Comparison of ENCODE assay signal across 8 mouse cellular contexts in the genomic region with DNA sequence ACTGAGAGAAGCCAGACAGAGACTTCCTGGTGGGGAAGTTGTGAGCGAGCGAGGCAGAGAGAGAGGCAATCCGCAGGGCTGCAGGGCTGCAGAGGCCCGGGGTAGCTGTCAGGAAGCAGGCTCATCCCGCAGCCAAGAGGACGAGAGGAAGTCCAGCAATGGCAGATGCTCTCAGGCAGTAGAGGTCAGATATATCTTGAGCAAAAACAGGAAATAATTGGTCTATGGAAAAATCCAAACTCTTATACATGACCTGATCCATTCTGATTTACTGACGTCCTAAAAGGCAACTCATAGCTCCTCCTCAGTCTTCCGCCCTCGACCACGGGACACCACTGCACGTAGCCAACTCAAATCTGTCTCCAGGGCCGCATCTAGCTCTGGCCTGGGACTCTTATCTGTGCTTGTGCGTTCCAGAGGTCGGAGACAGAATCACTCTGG. TPM values are rescaled to one million over a fixed set of nuclear protein-coding genes. Genes with fewer than 3 reads are reported as not detected.
DNase-seq lines count a peak whose midpoint lies in the region; ATAC-seq and TF ChIP-seq lines count a peak whose summit lies in the region.

No protein-coding gene starts in this region.

- peak overlapping the region; percentile 43; the same call in 1 of the 2 replicates for H3K27ac ChIP-seq in spleen, adult 2 months (ENCODE audit: insufficient read depth, low read length)
- H3K27ac ChIP-seq in heart, postnatal 0 days (ENCODE audit: low read depth): peak overlapping the region; percentile 60
- peak overlapping the region; percentile 79 for H3K27ac ChIP-seq in liver, adult 2 months (replicated peaks; ENCODE audit: insufficient read depth, low read depth, low read length)
- peak overlapping the region; percentile 58; the same call in 1 of the 2 replicates for H3K27ac ChIP-seq in stomach, postnatal 0 days (replicated peaks)

- H3K4me3 ChIP-seq in spleen, adult 2 months (ENCODE audit: extremely low read depth, insufficient read depth, insufficient read length): no peak overlapping the region
- no peak overlapping the region; the same call in 1 of the 2 replicates for H3K4me3 ChIP-seq in heart, postnatal 0 days (ENCODE audit: low read depth, low read length)
- no peak overlapping the region for H3K4me3 ChIP-seq in liver, adult 2 months (ENCODE audit: insufficient read depth, low read depth, low read length)
- H3K4me3 ChIP-seq in stomach, postnatal 0 days (ENCODE audit: low read depth, low read length): no peak overlapping the region

- no peak for TF ChIP-seq CTCF in spleen, adult 2 months (IDR thresholded peaks at IDR 0.05; ENCODE audit: extremely low read depth, insufficient read depth, insufficient read length, insufficient replicate concordance)
- TF ChIP-seq CTCF in heart, postnatal 0 days (IDR thresholded peaks at IDR 0.05; ENCODE audit: low read depth): no peak
- TF ChIP-seq CTCF in liver, adult 2 months (IDR thresholded peaks at IDR 0.05; ENCODE audit: low read depth, low read length): no peak
- TF ChIP-seq CTCF in stomach, postnatal 0 days (IDR thresholded peaks at IDR 0.05; ENCODE audit: low read depth): no peak

- no peak overlapping the region; the same call in 1 of the 2 replicates for H3K9ac ChIP-seq in heart, postnatal 0 days (replicated peaks; ENCODE audit: low read depth, low read length)
- H3K9ac ChIP-seq in liver, adult 2 months (ENCODE audit: low read depth, low read length): peak overlapping the region; percentile 34
- no peak overlapping the region for H3K9ac ChIP-seq in stomach, postnatal 0 days (ENCODE audit: low read length)

- H3K27me3 ChIP-seq in spleen, adult 2 months (ENCODE audit: control insufficient read depth, insufficient read depth, low read length): no peaks in the 10 kb centered on the region
- H3K27me3 ChIP-seq in heart, postnatal 0 days (ENCODE audit: control insufficient read depth, insufficient read depth, low read length): no peaks in the 10 kb centered on the region
- no peaks in the 10 kb centered on the region for H3K27me3 ChIP-seq in liver, adult 2 months (ENCODE audit: control insufficient read depth, insufficient read depth, low read length)
- no peaks in the 10 kb centered on the region for H3K27me3 ChIP-seq in stomach, postnatal 0 days (ENCODE audit: control insufficient read depth, insufficient read depth, low read length)

- WGBS in spleen, adult 2 months: 21% methylated on average over 14 of the region's 14 CpGs
- 6% methylated on average over 14 of the region's 14 CpGs for WGBS in heart, postnatal 0 days
- WGBS in liver, adult 2 months: 65% methylated on average over 14 of the region's 14 CpGs
- 45% methylated on average over 14 of the region's 14 CpGs for WGBS in stomach, postnatal 0 days

- peak overlapping the region; percentile 44 for H3K4me2 ChIP-seq in heart, postnatal 0 days (ENCODE audit: low read depth, low read length)
- H3K4me2 ChIP-seq in stomach, postnatal 0 days (replicated peaks; ENCODE audit: low read depth): no peak overlapping the region

- H3K79me2 ChIP-seq in liver, adult 2 months (ENCODE audit: control insufficient read depth, insufficient read depth, low read length): peaks cover 5% of the 10 kb centered on the region; the same call in 1 of the 2 replicates

- no peak for TF ChIP-seq EP300 in heart, postnatal 0 days (IDR thresholded peaks at IDR 0.05; ENCODE audit: low read depth)
- TF ChIP-seq EP300 in stomach, postnatal 0 days (optimal IDR thresholded peaks at IDR 0.05): no peak

- peaks cover 5% of the 10 kb centered on the region; the same call in 1 of the 2 replicates for H3K4me1 ChIP-seq in spleen, adult 2 months (ENCODE audit: control insufficient read depth, insufficient read depth, insufficient read length)
- H3K4me1 ChIP-seq in heart, postnatal 0 days (ENCODE audit: control insufficient read depth, insufficient read depth): peaks cover 18% of the 10 kb centered on the region
- H3K4me1 ChIP-seq in liver, adult 2 months (ENCODE audit: control insufficient read depth, insufficient read depth, low read length): peaks cover 5% of the 10 kb centered on the region
- H3K4me1 ChIP-seq in stomach, postnatal 0 days (replicated peaks; ENCODE audit: control insufficient read depth, insufficient read depth): no peaks in the 10 kb centered on the region; the same call in 1 of the 2 replicates

- no peaks in the 10 kb centered on the region for H3K36me3 ChIP-seq in spleen, adult 2 months (ENCODE audit: control insufficient read depth, insufficient read depth, low read length)
- H3K36me3 ChIP-seq in heart, postnatal 0 days (replicated peaks; ENCODE audit: control insufficient read depth, insufficient read depth, low read length): peaks cover 15% of the 10 kb centered on the region; the same call in 1 of the 2 replicates
- no peaks in the 10 kb centered on the region for H3K36me3 ChIP-seq in liver, adult 2 months (ENCODE audit: control insufficient read depth, insufficient read depth, low read length)
- H3K36me3 ChIP-seq in stomach, postnatal 0 days (ENCODE audit: control insufficient read depth, insufficient read depth, low read length): 0 out of 2 replicates have a peak, but pooled peaks cover 3% of the 10 kb centered on the region

- no peaks in the 10 kb centered on the region for H3K9me3 ChIP-seq in heart, postnatal 0 days (replicated peaks; ENCODE audit: control insufficient read depth, low read length)
- H3K9me3 ChIP-seq in stomach, postnatal 0 days (ENCODE audit: control insufficient read depth, low read length): no peaks in the 10 kb centered on the region

- no peak for TF ChIP-seq POLR2A in spleen, adult 2 months (IDR thresholded peaks at IDR 0.05; ENCODE audit: low read depth, low read length)
- TF ChIP-seq POLR2A in liver, adult 2 months (IDR thresholded peaks at IDR 0.05; ENCODE audit: extremely low read depth, insufficient read depth, low read length): no peak

- peak; percentile 77 for ATAC-seq in heart, postnatal 0 days (ENCODE audit: insufficient read depth, low read depth)
- peak; percentile 36; the same call in 1 of the 2 replicates for ATAC-seq in stomach, postnatal 0 days (ENCODE audit: low FRiP score, low TSS enrichment)

- no peak for DNase-seq in spleen, adult 2 months (ENCODE audit: low read depth in 1 of 2, low spot score in 2 of 2)
- DNase-seq in spleen, adult 18-20 months: no peak
- DNase-seq in heart, postnatal 0 days (ENCODE audit: low spot score): peak; percentile 34
- peak; percentile 49 for DNase-seq in liver, adult 2 months (ENCODE audit: extremely low read depth, low read depth, low spot score)
- no peak for DNase-seq in stomach, postnatal 0 days (ENCODE audit: low spot score)
- no peak for DNase-seq in Muller cell, postnatal 12 days (ENCODE audit: inconsistent ontology term)
- DNase-seq in thymus, postnatal 36 days: no peak
- no peak for DNase-seq in left cerebral cortex, adult 11 months (ENCODE audit: low spot score)

RNA-seq across cellular contexts. Expression of gene Stx2, which starts 5.8 kb away (rescaled TPM):
- 27.3 and 27.7 TPM in 2 replicates for polyA plus RNA-seq in spleen, adult 2 months (2012; rRNA removed)
- 19.8 and 36.8 TPM in 2 replicates for total RNA-seq in heart, postnatal 0 days (2014; rRNA removed; ENCODE audit: low replicate concordance)
- polyA plus RNA-seq in heart, postnatal 0 days (2015; fragmentation: Nextera tagmentation; extraction: Ambion mirVana): 14.6 and 16.3 TPM in 2 replicates
- 9.4 and 9.7 TPM in 2 replicates for total RNA-seq in liver, adult 2 months (2014; rRNA removed)
- polyA plus RNA-seq in liver, adult 2 months (2012; rRNA removed): 12.2 and 13.0 TPM in 2 replicates
- 10.4 and 10.9 TPM in 2 replicates for polyA plus RNA-seq in stomach, postnatal 0 days (2015; fragmentation: Nextera tagmentation; extraction: Ambion mirVana)

RNA-seq across cellular contexts. Expression of gene Ran, which starts 17.3 kb away (rescaled TPM):
- polyA plus RNA-seq in spleen, adult 2 months (2012; rRNA removed): 49.7 and 64.5 TPM in 2 replicates
- total RNA-seq in heart, postnatal 0 days (2014; rRNA removed; ENCODE audit: low replicate concordance): 128 and 989 TPM in 2 replicates
- 188 and 196 TPM in 2 replicates for polyA plus RNA-seq in heart, postnatal 0 days (2015; fragmentation: Nextera tagmentation; extraction: Ambion mirVana)
- total RNA-seq in liver, adult 2 months (2014; rRNA removed): 90.9 and 99.5 TPM in 2 replicates
- 46.8 and 50.5 TPM in 2 replicates for polyA plus RNA-seq in liver, adult 2 months (2012; rRNA removed)
- 226 and 257 TPM in 2 replicates for polyA plus RNA-seq in stomach, postnatal 0 days (2015; fragmentation: Nextera tagmentation; extraction: Ambion mirVana)

RNA-seq across cellular contexts. Expression of gene Rimbp2, which starts 49.3 kb away (rescaled TPM):
- polyA plus RNA-seq in spleen, adult 2 months (2012; rRNA removed): not detected in 2 replicates
- 0.04 TPM in 1 of 2 replicates, not detected in the other for total RNA-seq in heart, postnatal 0 days (2014; rRNA removed; ENCODE audit: low replicate concordance)
- 0.03 and 0.07 TPM in 2 replicates for polyA plus RNA-seq in heart, postnatal 0 days (2015; fragmentation: Nextera tagmentation; extraction: Ambion mirVana)
- not detected in 2 replicates for total RNA-seq in liver, adult 2 months (2014; rRNA removed)
- not detected in 2 replicates for polyA plus RNA-seq in liver, adult 2 months (2012; rRNA removed)
- 0.15 and 0.17 TPM in 2 replicates for polyA plus RNA-seq in stomach, postnatal 0 days (2015; fragmentation: Nextera tagmentation; extraction: Ambion mirVana)

Comparison
In these comparisons a context has a peak if more than half of its experiments do, and no peak if none do; other contexts are left out.
1. DNase-seq: peak in heart, postnatal 0 days (single experiment) and liver, adult 2 months (single experiment); none in spleen, adult 2 months (0 of 2), spleen, adult 18-20 months (0 of 2), stomach, postnatal 0 days (single experiment), Muller cell, postnatal 12 days (single experiment), thymus, postnatal 36 days (0 of 2) and left cerebral cortex, adult 11 months (single experiment).
2. Peak in every context shown above with its lines, with median percentiles within 50 percentile points of each other: H3K27ac ChIP-seq.